Mouse (Mus musculus) forebrain, embryonic 16.5 days (tissue): Measurements from ENCODE around the gene Kif2b. TPM values are rescaled to one million over a fixed set of nuclear protein-coding genes. Genes with fewer than 3 reads are reported as not detected.
A peak's percentile ranks its signal among the peaks of the same experiment; 100 is the strongest.

ENCODE experiments used
- ATAC-seq: fragments of 200-750 bp; cut with Nextera tagmentation; 2 replicates; pipeline ENCODE4 v1.8.0; 2017; ENCODE audit warnings: mild to moderate bottlenecking, moderate library complexity
- H3K27ac ChIP-seq: fragments of 300-500 bp; sonication (generic); 2 replicates; pipeline ENCODE4 v1.5.1; 2014; ENCODE audit warnings: low read length, control low read depth
- H3K27me3 ChIP-seq: fragments of 300-500 bp; sonication (generic); replicated peaks from 2 replicates; pipeline ENCODE4 v1.6.1; 2014; ENCODE audit warnings: low read length; ENCODE audit not compliant: control insufficient read depth, insufficient read depth
- H3K36me3 ChIP-seq: fragments of 300-500 bp; sonication (generic); 2 replicates; pipeline ENCODE4 v1.6.1; 2014; ENCODE audit not compliant: control insufficient read depth, insufficient read depth
- H3K4me1 ChIP-seq: fragments of 300-500 bp; sonication (generic); replicated peaks from 2 replicates; pipeline ENCODE4 v1.6.1; 2014; ENCODE audit warnings: low read length; ENCODE audit not compliant: control insufficient read depth, insufficient read depth
- H3K4me2 ChIP-seq: fragments of 300-500 bp; sonication (generic); 2 replicates; pipeline ENCODE4 v1.6.1; 2014; ENCODE audit warnings: mild to moderate bottlenecking, low read length, control low read depth
- H3K4me3 ChIP-seq: fragments of 300-500 bp; sonication (generic); replicated peaks from 2 replicates; pipeline ENCODE4 v1.5.1; 2014; ENCODE audit warnings: mild to moderate bottlenecking, low read length, control low read depth
- H3K9ac ChIP-seq: fragments of 300-500 bp; sonication (generic); replicated peaks from 2 replicates; pipeline ENCODE4 v1.6.1; 2014; ENCODE audit warnings: low read depth, low read length, control low read depth
- H3K9me3 ChIP-seq: fragments of 300-500 bp; sonication (generic); 2 replicates; pipeline ENCODE4 v1.6.1; 2016; ENCODE audit warnings: low read length; ENCODE audit not compliant: control insufficient read depth
- WGBS: fragments of 180-500 bp; shearing (Covaris S2); extraction: QIAGEN DNeasy Blood & Tissue Kit; methylation state at CpG from one replicate; pipeline ENCODE4 v1.1.7; 2014; 5-methylcytosine and 5-hydroxymethylcytosine counted together
- polyA plus RNA-seq: library from polyadenylated mRNA; unstranded; fragments of >200 nt; fragmentation: Nextera tagmentation; extraction: Ambion mirVana; gene quantifications from 2 replicates; pipeline ENCODE4 v1.2.1, GENCODE M21; 2015

Kif2b gene
- polyA plus RNA-seq = not detected in 2 replicates

GRCm38 (mm10) chr11:91577317-91577716, at the start of gene Kif2b:
Gene Kif2b, minus strand, starts transcription at chr11:91577558.
- H3K4me3 ChIP-seq = no peak within 1 kb of the TSS
- H3K4me1 ChIP-seq = no peaks in the 10 kb centered on the region
- ATAC-seq = no peak
- H3K9ac ChIP-seq = no peak within 1 kb of the TSS
- H3K27ac ChIP-seq = no peak within 1 kb of the TSS
- H3K27me3 ChIP-seq = no peaks in the 10 kb centered on the region
- 0 out of 2 replicates have a peak, but pooled peaks cover 2% of the 10 kb centered on the region for H3K9me3 ChIP-seq
- 83% methylated on average over 9 of the region's 9 CpGs for WGBS
- H3K36me3 ChIP-seq = no peaks in the 10 kb centered on the region
- H3K4me2 ChIP-seq = no peak within 1 kb of the TSS

- no peak overlapping the region for H3K27ac ChIP-seq
- no peaks in the 10 kb centered on the region for H3K36me3 ChIP-seq
- H3K9ac ChIP-seq = no peak overlapping the region
- H3K4me1 ChIP-seq = no peaks in the 10 kb centered on the region; the same call in 1 of the 2 replicates
- ATAC-seq = 0 out of 2 replicates have a peak, but pooled peaks have one; percentile 28
- no peaks in the 10 kb centered on the region for H3K27me3 ChIP-seq
- H3K9me3 ChIP-seq = no peaks in the 10 kb centered on the region
- H3K4me2 ChIP-seq = no peak overlapping the region
- H3K4me3 ChIP-seq = no peak overlapping the region
- 43% methylated on average over 3 of the region's 3 CpGs for WGBS
These were observed 15.7 kb upstream of the Kif2b start for GRCm38 (mm10) chr11:91593088-91593487.

GRCm38 (mm10) chr11:91576856-91577255, 502 bp downstream of the Kif2b start:
- H3K4me3 ChIP-seq = no peak overlapping the region
- H3K4me2 ChIP-seq = no peak overlapping the region
- H3K27me3 ChIP-seq = no peaks in the 10 kb centered on the region
- H3K36me3 ChIP-seq = no peaks in the 10 kb centered on the region
- no peaks in the 10 kb centered on the region for H3K4me1 ChIP-seq
- 87% methylated on average over 19 of the region's 19 CpGs for WGBS
- no peak for ATAC-seq
- 0 out of 2 replicates have a peak, but pooled peaks cover 2% of the 10 kb centered on the region for H3K9me3 ChIP-seq
- no peak overlapping the region for H3K9ac ChIP-seq
- H3K27ac ChIP-seq = no peak overlapping the region

GRCm38 (mm10) chr11:91575406-91575805, 2.0 kb downstream of the Kif2b start:
- no peak overlapping the region for H3K27ac ChIP-seq
- no peak overlapping the region for H3K9ac ChIP-seq
- 0 out of 2 replicates have a peak, but pooled peaks cover 2% of the 10 kb centered on the region for H3K9me3 ChIP-seq
- WGBS = 87% methylated on average over 8 of the region's 8 CpGs
- no peak overlapping the region for H3K4me2 ChIP-seq
- H3K36me3 ChIP-seq = no peaks in the 10 kb centered on the region
- no peaks in the 10 kb centered on the region for H3K27me3 ChIP-seq
- H3K4me3 ChIP-seq = no peak overlapping the region
- no peaks in the 10 kb centered on the region for H3K4me1 ChIP-seq
- ATAC-seq = no peak

GRCm38 (mm10) chr11:91574477-91574876, 2.9 kb downstream of the Kif2b start:
- WGBS = 74% methylated on average over 3 of the region's 3 CpGs

GRCm38 (mm10) chr11:91530737-91531136, 46.6 kb downstream of the Kif2b start:
- Histone ChIP-seq H3K27ac (no peak overlapping the region), H3K4me2 (no peak overlapping the region), H3K9ac (no peak overlapping the region), H3K4me1 (no peaks in the 10 kb centered on the region), H3K36me3 (no peaks in the 10 kb centered on the region), H3K4me3 (no peak overlapping the region), H3K27me3 (no peaks in the 10 kb centered on the region), H3K9me3 (no peaks in the 10 kb centered on the region)
- WGBS = 66% methylated on average over 4 of the region's 4 CpGs
- no peak for ATAC-seq

More at GRCm38 (mm10) chr11:91574477-91574876, 2.9 kb downstream of the Kif2b start:
- no peak overlapping the region for H3K4me3 ChIP-seq
- no peaks in the 10 kb centered on the region for H3K36me3 ChIP-seq
- no peaks in the 10 kb centered on the region for H3K27me3 ChIP-seq
- H3K9me3 ChIP-seq = 0 out of 2 replicates have a peak, but pooled peaks cover 2% of the 10 kb centered on the region
- no peak overlapping the region for H3K9ac ChIP-seq
- no peak overlapping the region for H3K4me2 ChIP-seq
- ATAC-seq = no peak
- H3K27ac ChIP-seq = no peak overlapping the region
- H3K4me1 ChIP-seq = no peaks in the 10 kb centered on the region
